Mouse (Mus musculus): ENCODE results near the gene Ptger3.

DNA sequence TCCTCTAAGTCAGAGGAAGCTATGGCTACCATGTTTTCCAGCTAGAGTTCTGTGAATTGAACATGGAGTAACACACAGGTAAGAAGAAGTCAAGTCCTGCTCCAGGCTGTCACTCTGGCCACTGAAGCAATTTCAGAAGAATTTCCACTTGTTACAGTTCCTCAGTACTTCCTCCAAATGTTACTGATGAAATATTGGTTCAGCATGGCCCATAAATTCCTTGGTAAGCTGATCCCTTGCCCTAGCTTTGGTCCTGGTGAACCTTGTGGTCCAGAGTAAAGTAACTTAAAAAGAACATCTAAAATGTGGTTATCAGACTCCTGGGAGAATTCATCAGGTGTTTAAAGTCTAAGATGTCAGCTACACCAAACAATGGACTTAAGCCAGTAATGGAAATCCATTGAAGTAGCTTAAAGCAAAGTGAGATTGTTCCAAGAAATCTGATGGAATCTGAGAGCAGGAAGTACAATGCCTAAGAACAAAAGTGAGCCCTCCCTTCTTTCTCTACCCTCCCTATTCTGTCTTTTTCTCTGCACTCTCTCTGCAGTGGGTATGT is 97.9 kb downstream of the Ptger3 start:
- TF ChIP-seq POLR2A (IDR thresholded peaks at IDR 0.05; ENCODE audit: extremely low read depth, insufficient read depth, low read length) (no peak), CTCF (IDR thresholded peaks at IDR 0.05; ENCODE audit: low read depth, low read length) (no peak)
